Mouse (Mus musculus): ENCODE results near the gene Nat10. TPM values are rescaled to one million over a fixed set of nuclear protein-coding genes. Genes with fewer than 3 reads are reported as not detected.

Gene Nat10
- polyA plus RNA-seq, 1 experiment from 2014 or later = 30.9 TPM

GRCm38 (mm10) chr2:103684926-103685577 lies 76.0 kb downstream of the Nat10 start:
- 68% methylated on average over 7 of the region's 7 CpGs for WGBS
- Histone ChIP-seq H3K27ac (no peak overlapping the region), H3K4me2 (no peak overlapping the region), H3K4me1 (peaks cover 23% of the 10 kb centered on the region), H3K27me3 (no peaks in the 10 kb centered on the region), H3K9me3 (no peaks in the 10 kb centered on the region), H3K9ac (no peak overlapping the region), H3K36me3 (replicated peaks) (0 out of 2 replicates have a peak, but pooled peaks cover 3% of the 10 kb centered on the region), H3K4me3 (replicated peaks) (no peak overlapping the region)
- ATAC-seq (ENCODE audit: low FRiP score) = no peak

DNA sequence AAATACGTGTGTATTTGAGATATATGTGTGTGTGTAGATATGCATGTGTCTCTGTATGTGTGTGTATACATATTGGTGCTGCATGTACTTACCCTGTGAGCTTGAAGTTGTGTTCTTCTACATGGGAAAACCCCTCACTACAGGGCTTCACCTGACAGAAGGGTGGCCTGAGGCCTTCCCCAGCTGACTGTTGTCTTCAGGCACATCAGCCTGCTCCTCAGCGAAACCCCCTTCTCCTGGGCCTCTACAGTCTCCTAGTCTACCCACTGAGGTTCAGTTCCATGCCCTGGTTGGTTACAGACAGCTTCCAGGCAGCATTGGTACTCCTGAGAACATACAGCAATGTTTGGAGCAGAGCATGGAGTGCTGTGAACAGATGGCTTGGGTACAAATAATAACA lies 76.6 kb downstream of the Nat10 start:
- 88% methylated on average over 2 of the region's 2 CpGs for WGBS
- H3K4me2 ChIP-seq = no peak overlapping the region

GRCm38 (mm10) chr2:103682927-103683442 lies 78.1 kb downstream of the Nat10 start:
- 76% methylated on average over 9 of the region's 9 CpGs for WGBS
- Histone ChIP-seq H3K4me3 (replicated peaks) (no peak overlapping the region), H3K27me3 (no peaks in the 10 kb centered on the region), H3K4me2 (no peak overlapping the region), H3K9ac (no peak overlapping the region), H3K4me1 (peaks cover 27% of the 10 kb centered on the region), H3K27ac (no peak overlapping the region), H3K36me3 (replicated peaks) (0 out of 2 replicates have a peak, but pooled peaks cover 3% of the 10 kb centered on the region), H3K9me3 (no peaks in the 10 kb centered on the region)
- peak; percentile 36; the same call in 1 of the 2 replicates for ATAC-seq (ENCODE audit: low FRiP score)

More for the DNA sequence above, 76.6 kb downstream of the Nat10 start:
- Histone ChIP-seq H3K9me3 (no peaks in the 10 kb centered on the region), H3K27ac (no peak overlapping the region), H3K36me3 (replicated peaks) (0 out of 2 replicates have a peak, but pooled peaks cover 3% of the 10 kb centered on the region), H3K27me3 (no peaks in the 10 kb centered on the region), H3K9ac (no peak overlapping the region), H3K4me3 (replicated peaks) (no peak overlapping the region), H3K4me1 (peaks cover 24% of the 10 kb centered on the region)
- ATAC-seq (ENCODE audit: low FRiP score) = no peak

GRCm38 (mm10) chr2:103682261-103682722 lies 78.8 kb downstream of the Nat10 start:
- Histone ChIP-seq H3K4me2 (no peak overlapping the region), H3K27ac (no peak overlapping the region), H3K27me3 (no peaks in the 10 kb centered on the region), H3K9ac (no peak overlapping the region), H3K36me3 (replicated peaks) (0 out of 2 replicates have a peak, but pooled peaks cover 3% of the 10 kb centered on the region), H3K4me3 (replicated peaks) (no peak overlapping the region), H3K9me3 (no peaks in the 10 kb centered on the region), H3K4me1 (peaks cover 34% of the 10 kb centered on the region)
- WGBS = 84% methylated on average over 9 of the region's 9 CpGs
- no peak for ATAC-seq (ENCODE audit: low FRiP score)

DNA sequence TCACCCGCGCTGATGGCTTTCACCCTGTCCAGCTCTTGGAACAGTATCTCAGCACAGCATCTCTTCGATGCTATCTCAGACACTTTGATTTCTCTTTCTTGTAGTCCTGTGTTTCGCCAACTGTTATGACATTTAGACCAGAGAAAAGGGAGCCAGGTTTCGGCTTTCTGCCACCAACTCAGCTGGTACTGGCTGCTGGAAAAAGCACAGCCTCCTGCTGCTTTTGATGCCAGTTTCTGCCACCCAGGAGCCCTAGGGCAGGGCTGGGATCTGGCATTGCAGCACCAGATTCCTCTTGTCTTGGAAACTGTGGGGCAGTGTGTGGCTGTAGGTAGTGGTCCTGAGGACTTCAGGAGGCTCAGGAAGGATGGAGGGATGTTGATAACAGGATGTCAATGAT lies 79.9 kb downstream of the Nat10 start:
- Histone ChIP-seq H3K9ac (no peak overlapping the region), H3K36me3 (replicated peaks) (0 out of 2 replicates have a peak, but pooled peaks cover 3% of the 10 kb centered on the region), H3K4me3 (replicated peaks) (no peak overlapping the region), H3K9me3 (no peaks in the 10 kb centered on the region), H3K4me2 (no peak overlapping the region), H3K27ac (no peak overlapping the region), H3K27me3 (no peaks in the 10 kb centered on the region), H3K4me1 (peaks cover 33% of the 10 kb centered on the region)
- no peak for ATAC-seq (ENCODE audit: low FRiP score)
- 92% methylated on average over 5 of the region's 5 CpGs for WGBS

GRCm38 (mm10) chr2:103680364-103681110 lies 80.5 kb downstream of the Nat10 start:
- H3K27ac ChIP-seq = no peak overlapping the region
- no peak overlapping the region for H3K4me3 ChIP-seq (replicated peaks)
- no peaks in the 10 kb centered on the region for H3K9me3 ChIP-seq
- H3K4me2 ChIP-seq = no peak overlapping the region
- 83% methylated on average over 9 of the region's 9 CpGs for WGBS
- ATAC-seq (ENCODE audit: low FRiP score) = no peak
- no peak overlapping the region for H3K9ac ChIP-seq
- 0 out of 2 replicates have a peak, but pooled peaks cover 3% of the 10 kb centered on the region for H3K36me3 ChIP-seq (replicated peaks)
- H3K4me1 ChIP-seq = peaks cover 33% of the 10 kb centered on the region
- H3K27me3 ChIP-seq = no peaks in the 10 kb centered on the region

DNA sequence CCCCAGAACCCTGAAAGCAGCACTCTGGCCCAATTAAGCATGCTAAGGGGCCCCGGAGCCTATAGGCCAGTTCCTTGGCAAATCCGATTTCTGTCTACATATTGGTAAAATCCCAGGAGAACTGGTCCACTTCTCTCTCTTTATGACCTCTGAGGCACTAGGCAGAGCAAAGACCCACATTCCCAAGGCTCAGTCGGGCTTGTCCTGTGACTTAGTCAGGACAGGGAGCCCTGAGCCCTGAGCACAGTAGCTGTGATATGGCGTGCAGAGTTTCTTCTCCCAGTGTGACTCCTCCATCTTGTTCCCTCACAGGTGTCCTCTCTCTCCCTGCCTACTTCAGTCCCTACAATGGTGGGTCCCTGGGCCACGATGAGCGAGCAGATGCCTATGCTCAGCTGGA lies 82.6 kb downstream of the Nat10 start:
- WGBS = 86% methylated on average over 6 of the region's 6 CpGs
- H3K27me3 ChIP-seq = no peaks in the 10 kb centered on the region

GRCm38 (mm10) chr2:103677614-103678369 lies 83.3 kb downstream of the Nat10 start:
- Histone ChIP-seq H3K4me1 (peaks cover 23% of the 10 kb centered on the region), H3K9ac (no peak overlapping the region), H3K4me2 (no peak overlapping the region), H3K9me3 (no peaks in the 10 kb centered on the region), H3K4me3 (replicated peaks) (no peak overlapping the region), H3K27me3 (no peaks in the 10 kb centered on the region), H3K36me3 (replicated peaks) (no peaks in the 10 kb centered on the region), H3K27ac (no peak overlapping the region)
- WGBS = 76% methylated on average over 7 of the region's 7 CpGs
- ATAC-seq (ENCODE audit: low FRiP score) = no peak

More for the DNA sequence above, 82.6 kb downstream of the Nat10 start:
- Histone ChIP-seq H3K4me1 (peaks cover 26% of the 10 kb centered on the region), H3K27ac (no peak overlapping the region), H3K36me3 (replicated peaks) (no peaks in the 10 kb centered on the region), H3K9me3 (no peaks in the 10 kb centered on the region), H3K4me3 (replicated peaks) (no peak overlapping the region), H3K4me2 (no peak overlapping the region), H3K9ac (no peak overlapping the region)
- ATAC-seq (ENCODE audit: low FRiP score) = no peak

GRCm38 (mm10) chr2:103676808-103677207 lies 84.3 kb downstream of the Nat10 start:
- Histone ChIP-seq H3K9ac (no peak overlapping the region), H3K36me3 (replicated peaks) (no peaks in the 10 kb centered on the region), H3K4me1 (peaks cover 15% of the 10 kb centered on the region; the same call in 1 of the 2 replicates), H3K4me2 (no peak overlapping the region), H3K27ac (no peak overlapping the region), H3K4me3 (replicated peaks) (no peak overlapping the region), H3K9me3 (no peaks in the 10 kb centered on the region), H3K27me3 (no peaks in the 10 kb centered on the region)
- ATAC-seq (ENCODE audit: low FRiP score) = no peak
- 78% methylated on average over 2 of the region's 2 CpGs for WGBS

GRCm38 (mm10) chr2:103675391-103675790 lies 85.7 kb downstream of the Nat10 start:
- WGBS = 91% methylated on average over 5 of the region's 5 CpGs
- H3K4me3 ChIP-seq (replicated peaks) = no peak overlapping the region
- H3K9me3 ChIP-seq = no peaks in the 10 kb centered on the region
- no peak overlapping the region for H3K4me2 ChIP-seq
- H3K4me1 ChIP-seq = peaks cover 19% of the 10 kb centered on the region
- no peak for ATAC-seq (ENCODE audit: low FRiP score)
- no peak overlapping the region for H3K9ac ChIP-seq
- H3K36me3 ChIP-seq (replicated peaks) = no peaks in the 10 kb centered on the region
- no peak overlapping the region for H3K27ac ChIP-seq
- no peaks in the 10 kb centered on the region for H3K27me3 ChIP-seq

DNA sequence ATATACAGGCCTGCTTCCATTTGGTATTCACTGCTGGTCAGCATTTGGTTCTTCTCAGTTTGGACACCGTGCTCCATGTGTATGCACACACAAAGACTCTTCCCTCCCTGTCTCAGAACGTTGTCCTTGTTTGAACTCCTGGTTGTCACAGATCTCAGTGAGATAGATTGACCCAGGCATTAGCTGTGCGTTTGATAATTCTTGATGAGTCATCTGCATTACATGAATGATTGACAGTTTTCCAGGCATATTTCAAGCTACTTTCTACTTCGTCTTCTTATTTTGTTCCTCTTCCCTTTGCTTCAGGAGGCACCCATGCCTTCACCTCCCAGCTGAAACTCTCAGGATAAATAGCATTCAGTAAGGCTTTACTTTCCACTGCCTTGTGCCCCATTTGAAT lies 87.5 kb downstream of the Nat10 start:
- H3K4me1 ChIP-seq = peaks cover 30% of the 10 kb centered on the region
- H3K36me3 ChIP-seq (replicated peaks) = no peaks in the 10 kb centered on the region
- H3K9ac ChIP-seq = no peak overlapping the region
- no peak for ATAC-seq (ENCODE audit: low FRiP score)
- no peaks in the 10 kb centered on the region for H3K9me3 ChIP-seq
- H3K4me3 ChIP-seq (replicated peaks) = no peak overlapping the region
- H3K4me2 ChIP-seq = no peak overlapping the region
- H3K27ac ChIP-seq = no peak overlapping the region
- 90% methylated on average over 4 of the region's 4 CpGs for whole genome bisulfite sequencing
- no peaks in the 10 kb centered on the region for H3K27me3 ChIP-seq

GRCm38 (mm10) chr2:103672573-103673119 lies 88.4 kb downstream of the Nat10 start:
- Histone ChIP-seq H3K27me3 (no peaks in the 10 kb centered on the region), H3K4me1 (peaks cover 31% of the 10 kb centered on the region), H3K27ac (no peak overlapping the region), H3K4me3 (replicated peaks) (no peak overlapping the region), H3K9ac (no peak overlapping the region), H3K4me2 (no peak overlapping the region), H3K36me3 (replicated peaks) (no peaks in the 10 kb centered on the region), H3K9me3 (no peaks in the 10 kb centered on the region)
- WGBS = 85% methylated on average over 7 of the region's 7 CpGs
- ATAC-seq (ENCODE audit: low FRiP score) = no peak
